Mouse (Mus musculus) large intestine, adult 2 months (tissue): ENCODE data around the gene Suco. TPM values are rescaled to one million over a fixed set of nuclear protein-coding genes. Genes with fewer than 3 reads are reported as not detected.

Experiments used
- DNase-seq: peaks from one replicate; pipeline ENCODE4 v3.0.0-alpha.2; 2012; ENCODE audit warnings: low read depth, low spot score
- WGBS: fragments of 180-500 bp; shearing (Covaris S2); methylation state at CpG from one replicate; pipeline ENCODE4 v1.1.7; 2018; 5-methylcytosine and 5-hydroxymethylcytosine counted together
- polyA plus RNA-seq: library from polyadenylated mRNA; depleted of rRNA; stranded (reverse); fragments of >200 nt; gene quantifications from 2 replicates; pipeline ENCODE4 v1.2.3, GENCODE M21; 2012; rRNA removed

The Suco gene
- polyA plus RNA-seq, 1 experiment: 2.8 TPM

- 71% methylated on average over 10 of the region's 10 CpGs for WGBS
- DNase-seq: no peak
Observed at GRCm38 (mm10) chr1:161794447-161795211, 81.9 kb downstream of the Suco start.

GRCm38 (mm10) chr1:161793321-161793720 lies 83.2 kb downstream of the Suco start:
- WGBS: 56% methylated on average over 3 of the region's 3 CpGs

GRCm38 (mm10) chr1:161792687-161792969 lies 83.9 kb downstream of the Suco start:
- 86% methylated on average over 4 of the region's 4 CpGs for WGBS
- no peak for DNase-seq

More at GRCm38 (mm10) chr1:161793321-161793720, 83.2 kb downstream of the Suco start:
- no peak for DNase-seq

GRCm38 (mm10) chr1:161791854-161792686 lies 84.4 kb downstream of the Suco start:
- 84% methylated on average over 8 of the region's 8 CpGs for WGBS
- no peak for DNase-seq

DNA sequence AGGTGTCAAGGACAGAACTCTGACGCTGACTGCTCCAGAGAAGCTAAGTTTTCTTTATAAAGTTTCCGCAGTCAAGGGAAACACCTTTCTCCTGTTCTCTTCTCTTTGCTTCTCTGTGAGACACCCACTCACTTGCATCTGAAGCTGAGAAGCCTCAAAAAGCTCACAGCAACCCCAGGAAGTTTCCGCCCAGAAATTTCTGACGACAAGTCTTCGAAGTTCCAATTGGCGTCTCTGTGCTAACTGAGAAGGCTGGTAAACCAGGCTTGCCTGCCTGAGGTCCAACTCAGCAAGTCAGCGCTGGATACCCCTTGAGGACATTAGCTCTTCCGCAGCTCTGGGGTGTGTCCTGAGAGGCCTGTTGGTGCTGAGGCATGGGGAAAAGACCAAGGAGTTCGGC lies 88.1 kb downstream of the Suco start, which contains the start of gene Fasl:
Gene Fasl, minus strand, starts transcription at position 157 of the 400 bp plus-strand sequence.
- WGBS: 81% methylated on average over 9 of the region's 9 CpGs
- no peak for DNase-seq

- 68% methylated on average over 2 of the region's 2 CpGs for WGBS
- DNase-seq: no peak
Observed at GRCm38 (mm10) chr1:161782725-161783124, 93.8 kb downstream of the Suco start.

DNA sequence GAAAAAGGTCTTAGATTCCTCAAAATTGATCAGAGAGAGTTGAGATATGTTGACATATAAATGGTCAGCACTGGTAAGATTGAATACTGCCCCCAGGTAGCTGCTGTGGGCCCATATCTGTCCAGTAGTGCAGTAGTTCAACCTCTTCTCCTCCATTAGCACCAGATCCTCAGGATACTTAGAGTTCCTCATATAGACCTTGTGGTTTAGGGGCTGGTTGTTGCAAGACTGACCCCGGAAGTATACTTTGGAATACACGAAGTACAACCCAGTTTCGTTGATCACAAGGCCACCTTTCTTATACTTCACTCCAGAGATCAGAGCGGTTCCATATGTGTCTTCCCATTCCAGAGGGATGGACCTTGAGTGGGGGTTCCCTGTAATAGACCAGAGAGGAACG lies 94.9 kb downstream of the Suco start:
- 83% methylated on average over 5 of the region's 5 CpGs for WGBS
- no peak for DNase-seq

- no peak for DNase-seq
Observed at GRCm38 (mm10) chr1:161779057-161779456, 97.4 kb downstream of the Suco start.

DNA sequence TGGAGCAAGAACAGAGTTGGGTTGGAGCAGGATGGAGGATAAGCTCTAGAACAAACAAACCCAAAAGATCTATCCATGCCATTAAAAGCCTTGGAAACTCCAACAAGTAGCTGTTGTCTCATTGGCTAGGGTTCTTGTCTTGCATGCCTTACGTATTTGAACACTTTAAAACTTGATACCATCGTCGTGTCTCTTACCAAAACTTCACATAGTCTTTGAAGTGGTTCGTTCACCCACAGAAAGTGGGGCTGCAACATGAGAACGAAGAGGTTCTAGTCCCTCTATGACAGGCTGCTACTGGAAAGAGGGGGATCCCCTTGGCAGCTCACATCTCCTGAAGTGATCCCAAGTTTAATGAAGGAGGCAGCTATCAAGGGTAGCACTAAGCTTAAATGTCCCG lies 101.3 kb downstream of the Suco start:
- no peak for DNase-seq
- WGBS: 76% methylated on average over 6 of the region's 6 CpGs

DNA sequence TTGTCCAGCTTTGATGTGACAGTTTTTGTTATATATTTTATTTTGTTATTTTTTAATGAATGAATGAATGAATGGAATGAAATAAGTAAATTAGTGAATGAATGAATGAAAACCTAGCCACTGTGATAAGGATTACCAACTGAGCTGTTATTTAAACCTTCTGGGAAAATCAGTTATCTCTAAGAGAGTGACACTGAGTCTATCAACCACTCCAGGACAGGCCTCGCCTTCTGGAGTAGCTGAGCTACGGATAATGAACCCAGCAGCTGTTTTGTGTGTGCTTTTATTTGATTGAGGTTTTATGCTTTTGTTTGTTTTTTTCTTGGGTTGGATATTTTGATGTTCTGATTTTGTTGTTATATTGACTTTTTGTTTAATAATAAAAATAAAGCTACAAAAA lies 105.2 kb downstream of the Suco start:
- WGBS: 60% methylated on average over 2 of the region's 2 CpGs
- no peak for DNase-seq

DNA sequence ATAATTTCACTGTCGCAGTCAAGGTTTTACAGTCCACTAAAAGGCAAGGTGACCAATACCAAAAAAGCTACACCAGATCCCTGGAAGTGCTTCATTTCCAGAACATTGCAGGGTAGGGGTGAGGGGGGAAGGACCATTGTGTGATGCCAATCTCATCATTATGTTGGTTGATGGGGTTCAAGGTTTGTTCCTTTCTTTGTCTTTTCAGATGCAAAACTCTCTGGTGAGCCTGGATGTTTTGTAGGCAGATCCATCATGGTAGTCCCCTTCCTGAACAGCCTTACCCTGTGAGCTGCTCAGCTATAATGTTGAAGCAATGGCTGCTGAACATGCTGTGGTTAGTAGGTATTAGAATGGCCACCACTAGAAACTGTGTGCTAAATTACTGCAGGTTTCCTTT lies 107.2 kb downstream of the Suco start:
- 85% methylated on average over 1 of the region's 1 CpGs for WGBS
- no peak for DNase-seq

DNA sequence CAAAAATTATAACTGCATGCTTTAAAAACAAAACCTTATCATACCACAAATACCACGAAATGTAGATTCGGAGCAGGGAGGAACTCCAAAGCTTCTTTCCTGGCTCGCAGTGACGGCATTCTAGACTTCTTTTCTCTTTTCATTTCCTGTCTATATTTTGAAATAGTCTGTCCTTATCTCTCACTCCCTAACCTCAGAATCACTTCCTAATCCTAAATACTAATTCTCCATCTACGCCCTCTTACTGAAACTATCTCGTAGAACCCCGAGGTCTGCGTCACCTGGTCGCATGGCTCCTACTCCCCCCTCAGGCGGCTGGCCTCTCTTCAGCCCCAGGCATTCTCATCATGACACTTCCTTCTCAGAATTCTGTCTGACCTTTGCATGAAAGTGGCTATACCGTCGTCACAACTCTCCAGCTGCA lies 109.4 kb downstream of the Suco start:
- WGBS: 54% methylated on average over 12 of the region's 12 CpGs
- DNase-seq: no peak

- DNase-seq: no peak
- 27% methylated on average over 5 of the region's 5 CpGs for WGBS
Observed at GRCm38 (mm10) chr1:161766656-161767055, 109.8 kb downstream of the Suco start.

Other genes with a start within 250 kb of the Suco start
- 0.38 and 0.44 TPM in 2 replicates for gene Fasl, start 88.2 kb downstream of the Suco start, polyA plus RNA-seq
- 15.9 and 20.8 TPM in 2 replicates for gene Pigc, start 92.5 kb upstream of the Suco start, polyA plus RNA-seq
- not detected in 2 replicates for gene 4930558K02Rik, start 103.0 kb upstream of the Suco start, polyA plus RNA-seq